Mouse (Mus musculus): ENCODE measurements around the gene Litaf.
A peak's percentile ranks its signal among the peaks of the same experiment; 100 is the strongest.

The Litaf gene

DNA sequence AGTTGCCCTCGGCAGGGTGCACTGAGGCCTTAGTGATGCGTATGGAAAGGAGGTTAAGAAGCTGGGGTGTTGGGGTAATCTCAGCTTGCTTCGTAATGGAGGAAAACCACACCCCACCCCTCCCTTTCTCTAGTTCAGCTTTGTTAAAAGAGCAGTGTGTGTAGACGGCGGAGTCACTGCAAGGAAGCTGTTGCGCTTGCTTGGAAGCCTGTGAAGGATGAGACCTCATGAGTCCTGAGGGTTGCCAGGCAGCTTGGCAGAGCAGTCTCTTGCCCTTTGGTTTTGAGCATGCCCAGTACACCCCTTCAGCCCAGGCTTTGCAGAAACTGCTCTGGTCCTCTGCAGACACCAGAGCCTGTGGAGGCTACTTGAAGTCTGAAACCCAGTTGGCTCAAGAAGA, 7.1 kb upstream of the Litaf start:
- H3K36me3 ChIP-seq (ENCODE audit: control insufficient read depth, insufficient read depth, low read length, poor library complexity, severe bottlenecking): peaks cover 27% of the 10 kb centered on the region
- DNase-seq (ENCODE audit: low read depth, low spot score): no peak
- H3K27me3 ChIP-seq (ENCODE audit: control insufficient read depth, insufficient read depth, low read length, poor library complexity, severe bottlenecking): no peaks in the 10 kb centered on the region

DNA sequence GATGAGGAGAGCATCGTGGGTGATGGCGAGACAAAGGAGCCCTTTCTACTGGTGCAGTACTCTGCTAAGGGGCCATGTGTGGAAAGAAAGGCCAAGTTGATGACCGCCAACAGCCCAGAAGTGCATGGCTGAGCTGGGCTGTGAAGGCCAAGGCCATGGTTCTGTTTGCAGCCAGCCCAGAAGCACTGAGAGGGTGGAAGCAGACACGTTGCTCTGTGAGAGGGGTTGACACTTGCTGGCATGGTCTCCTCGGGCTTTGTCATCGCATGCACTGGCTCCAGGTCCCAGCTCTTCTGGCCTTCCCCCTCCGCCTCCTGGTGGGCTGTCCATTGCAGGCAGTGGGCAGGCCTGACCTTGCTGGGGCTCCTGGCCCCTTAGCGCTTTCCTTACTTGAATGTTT, 6.5 kb upstream of the Litaf start:
- H3K27me3 ChIP-seq (ENCODE audit: control insufficient read depth, insufficient read depth, low read length, poor library complexity, severe bottlenecking): no peaks in the 10 kb centered on the region
- no peak for DNase-seq (ENCODE audit: low read depth, low spot score)
- H3K36me3 ChIP-seq (ENCODE audit: control insufficient read depth, insufficient read depth, low read length, poor library complexity, severe bottlenecking): peaks cover 27% of the 10 kb centered on the region

DNA sequence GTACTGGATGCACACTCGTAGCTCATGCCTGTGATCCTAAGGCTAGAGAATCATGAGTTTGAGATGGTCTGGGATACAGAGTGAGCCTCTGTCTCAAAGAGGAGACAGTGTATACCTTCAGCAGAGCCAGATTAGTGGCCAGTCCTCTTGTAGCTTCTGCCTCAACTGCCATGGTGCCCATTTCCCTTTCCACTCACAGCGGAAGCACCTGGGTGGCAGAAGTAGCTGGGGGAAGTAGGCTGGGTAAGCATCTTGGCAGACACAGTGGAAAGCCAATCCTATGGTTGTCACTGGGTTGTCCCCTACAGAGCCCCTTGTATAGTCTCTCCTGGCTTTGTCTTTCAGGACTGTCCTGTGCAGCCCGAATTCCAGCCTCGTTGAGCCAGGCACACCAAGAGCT, 5.9 kb upstream of the Litaf start:
- no peaks in the 10 kb centered on the region for H3K27me3 ChIP-seq (ENCODE audit: control insufficient read depth, insufficient read depth, low read length, poor library complexity, severe bottlenecking)
- peak; percentile 79 for DNase-seq (ENCODE audit: low read depth, low spot score)

DNA sequence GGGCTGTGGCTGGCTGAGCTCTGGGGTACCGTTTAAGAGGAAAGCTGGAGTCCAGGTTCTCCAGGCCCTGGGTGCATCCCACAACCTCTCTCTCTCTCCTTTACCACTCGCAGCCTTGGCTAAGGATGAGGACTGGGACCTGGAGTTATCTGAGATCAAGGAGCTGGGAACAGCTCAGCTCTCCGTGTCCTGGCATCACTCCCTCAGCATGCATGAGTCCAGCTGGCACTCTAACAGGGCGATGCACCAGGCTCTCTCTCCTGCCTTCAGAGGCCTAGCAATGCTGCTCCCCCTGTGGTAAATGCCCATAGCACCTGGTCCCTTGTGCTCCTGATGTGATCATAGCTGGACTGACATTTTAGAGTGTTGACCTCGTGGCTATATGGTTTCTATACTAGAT, 5.2 kb upstream of the Litaf start:
- no peaks in the 10 kb centered on the region for H3K27me3 ChIP-seq (ENCODE audit: control insufficient read depth, insufficient read depth, low read length, poor library complexity, severe bottlenecking)
- H3K36me3 ChIP-seq (ENCODE audit: control insufficient read depth, insufficient read depth, low read length, poor library complexity, severe bottlenecking): peaks cover 27% of the 10 kb centered on the region
- no peak for DNase-seq (ENCODE audit: low read depth, low spot score)

More for the DNA sequence above, 5.9 kb upstream of the Litaf start:
- peaks cover 27% of the 10 kb centered on the region for H3K36me3 ChIP-seq (ENCODE audit: control insufficient read depth, insufficient read depth, low read length, poor library complexity, severe bottlenecking)

DNA sequence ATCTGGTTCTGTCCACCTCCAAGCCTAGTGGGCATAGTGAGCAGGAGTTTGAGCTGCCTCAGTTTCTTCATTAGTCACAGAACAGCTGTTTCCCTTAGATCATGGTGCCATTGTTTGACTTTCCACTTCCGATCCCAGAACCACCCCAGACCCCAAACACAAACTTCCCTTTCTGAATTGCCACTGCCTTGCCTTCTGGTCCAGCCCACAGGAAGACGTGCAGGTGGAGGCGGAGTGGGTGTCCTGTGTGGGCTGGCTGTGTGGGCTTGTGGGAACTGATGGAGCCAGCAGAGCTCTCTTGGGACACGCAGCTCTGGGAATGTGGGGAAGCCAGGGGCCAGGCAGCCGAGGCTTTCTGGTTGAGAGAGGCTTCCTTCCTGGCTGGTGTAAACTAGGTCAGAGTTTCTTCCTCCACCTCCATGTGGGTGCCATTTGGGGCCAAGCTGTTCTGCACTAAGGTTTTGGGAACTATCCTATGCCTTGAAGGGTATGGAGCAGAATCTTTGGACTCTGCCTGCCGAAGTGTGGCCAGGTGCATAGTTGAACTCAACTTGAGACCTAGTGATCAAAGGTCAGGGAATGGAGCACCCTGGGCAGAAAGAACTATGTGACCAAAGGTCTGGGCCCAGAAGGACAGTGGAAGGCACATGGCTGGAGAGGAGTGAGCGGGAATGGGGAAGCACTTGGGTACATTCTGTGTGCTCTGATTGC, 3.9 kb upstream of the Litaf start:
- DNase-seq (ENCODE audit: low read depth, low spot score): peak; percentile 66
- H3K27me3 ChIP-seq (ENCODE audit: control insufficient read depth, insufficient read depth, low read length, poor library complexity, severe bottlenecking): no peaks in the 10 kb centered on the region
- H3K36me3 ChIP-seq (ENCODE audit: control insufficient read depth, insufficient read depth, low read length, poor library complexity, severe bottlenecking): peaks cover 18% of the 10 kb centered on the region

DNA sequence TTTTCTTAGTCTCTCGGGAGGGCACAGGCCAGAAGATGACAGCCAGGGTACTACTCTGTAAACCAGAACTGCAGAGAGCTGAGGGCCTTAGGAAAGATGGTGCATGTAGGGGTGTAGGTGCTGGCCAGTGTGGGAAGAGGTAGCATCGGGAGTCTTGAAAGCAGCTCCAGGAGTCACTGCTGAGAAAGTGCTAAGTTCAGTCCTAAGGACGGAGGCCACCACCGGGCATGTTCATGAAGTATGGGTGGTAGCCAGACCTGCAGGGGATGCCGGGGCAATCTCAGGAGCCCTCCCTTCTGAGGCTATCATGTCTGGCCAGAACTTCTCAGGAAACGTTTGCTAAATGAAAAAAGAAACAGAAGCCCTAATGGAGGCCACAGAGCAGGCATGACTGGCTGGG, 3.3 kb upstream of the Litaf start:
- no peak for DNase-seq (ENCODE audit: low read depth, low spot score)
- Histone ChIP-seq H3K27me3 (ENCODE audit: control insufficient read depth, insufficient read depth, low read length, poor library complexity, severe bottlenecking) (no peaks in the 10 kb centered on the region), H3K36me3 (ENCODE audit: control insufficient read depth, insufficient read depth, low read length, poor library complexity, severe bottlenecking) (peaks cover 13% of the 10 kb centered on the region)

DNA sequence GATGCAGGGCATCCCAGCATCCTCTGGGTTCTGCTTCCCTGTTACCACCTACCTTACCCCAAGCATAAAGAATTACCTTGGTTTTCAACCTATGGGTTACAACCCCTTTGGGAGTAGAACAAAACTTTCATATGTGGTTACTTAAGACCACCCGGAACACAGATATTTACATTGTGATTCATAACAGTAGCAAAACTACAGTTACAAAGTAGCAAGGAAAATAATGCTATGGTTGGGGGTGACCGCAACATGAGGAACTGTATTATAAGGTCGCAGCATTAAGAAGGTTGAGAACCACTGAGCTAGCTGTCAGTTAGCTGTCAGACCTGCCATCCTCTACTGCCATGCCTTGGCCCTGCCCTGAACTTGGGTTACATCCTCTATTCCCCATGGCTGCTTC, 2.7 kb upstream of the Litaf start:
- peak; percentile 57 for DNase-seq (ENCODE audit: low read depth, low spot score)
- H3K36me3 ChIP-seq (ENCODE audit: control insufficient read depth, insufficient read depth, low read length, poor library complexity, severe bottlenecking): peaks cover 11% of the 10 kb centered on the region
- H3K27me3 ChIP-seq (ENCODE audit: control insufficient read depth, insufficient read depth, low read length, poor library complexity, severe bottlenecking): no peaks in the 10 kb centered on the region

DNA sequence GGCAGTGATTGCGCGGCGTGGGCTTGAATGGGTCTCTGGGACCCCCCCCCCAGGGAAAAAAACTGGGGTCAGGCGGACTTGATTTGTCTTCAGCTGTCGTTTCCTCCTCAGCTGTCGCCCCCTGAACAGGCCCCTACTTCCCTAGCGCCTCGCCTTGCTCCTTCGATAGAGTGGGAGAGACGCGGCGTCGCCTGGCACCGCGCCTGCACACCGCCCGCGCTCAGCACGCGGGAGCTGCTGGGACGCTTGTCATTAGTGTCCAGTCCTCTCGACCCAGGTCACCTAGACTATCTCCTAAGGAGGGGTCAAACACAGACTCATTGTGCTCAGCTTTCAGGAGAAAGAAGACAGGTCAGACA, 855 bp upstream of the Litaf start:
- DNase-seq (ENCODE audit: low read depth, low spot score): no peak
- Histone ChIP-seq H3K27me3 (ENCODE audit: control insufficient read depth, insufficient read depth, low read length, poor library complexity, severe bottlenecking) (no peaks in the 10 kb centered on the region), H3K36me3 (ENCODE audit: control insufficient read depth, insufficient read depth, low read length, poor library complexity, severe bottlenecking) (peaks cover 2% of the 10 kb centered on the region; the same call in 1 of the 2 replicates)

DNA sequence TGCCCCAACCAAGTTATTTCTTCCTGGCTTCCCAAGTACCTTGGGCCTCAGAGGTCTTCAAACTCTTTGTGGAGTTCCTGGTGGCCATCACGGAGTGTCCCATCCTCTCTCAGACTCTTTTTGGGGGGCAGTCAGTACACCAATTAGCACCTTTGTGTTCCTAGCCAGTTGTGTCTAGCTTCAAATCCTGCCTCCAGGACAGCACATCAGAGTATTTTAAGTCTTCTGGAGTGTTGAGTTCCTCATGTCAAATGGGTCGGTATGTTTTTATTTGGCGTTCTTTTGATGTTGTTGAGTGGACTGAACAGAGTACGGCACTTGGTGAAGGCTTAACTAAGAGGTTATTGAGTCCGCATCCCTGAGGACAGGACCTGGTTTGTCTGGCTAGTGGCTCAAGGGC, 526 bp downstream of the Litaf start:
- DNase-seq (ENCODE audit: low read depth, low spot score): no peak
- no peaks in the 10 kb centered on the region for H3K27me3 ChIP-seq (ENCODE audit: control insufficient read depth, insufficient read depth, low read length, poor library complexity, severe bottlenecking)

DNA sequence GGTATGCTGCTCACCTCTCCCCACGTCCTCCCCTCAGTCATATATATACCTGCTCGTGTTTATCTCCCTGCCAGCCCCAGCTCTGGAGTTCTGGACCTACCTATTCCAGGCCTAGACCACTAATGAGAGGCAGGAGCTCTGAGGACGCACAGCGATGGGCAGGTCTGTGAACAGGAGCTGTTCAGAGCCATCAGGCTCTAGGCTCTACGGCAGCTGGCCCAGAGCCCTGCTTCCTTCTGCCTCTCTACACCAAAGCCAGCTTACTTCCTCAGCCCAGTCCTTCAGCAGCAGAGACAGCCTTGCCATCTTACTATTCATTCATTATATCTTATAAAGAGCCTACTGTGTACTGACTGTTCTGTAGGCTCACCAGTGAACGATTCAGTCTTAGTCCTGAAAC, 1.2 kb downstream of the Litaf start:
- H3K36me3 ChIP-seq (ENCODE audit: control insufficient read depth, insufficient read depth, low read length, poor library complexity, severe bottlenecking): no peaks in the 10 kb centered on the region; the same call in 1 of the 2 replicates
- no peaks in the 10 kb centered on the region for H3K27me3 ChIP-seq (ENCODE audit: control insufficient read depth, insufficient read depth, low read length, poor library complexity, severe bottlenecking)
- DNase-seq (ENCODE audit: low read depth, low spot score): peak; percentile 55

More for the DNA sequence above, 526 bp downstream of the Litaf start:
- H3K36me3 ChIP-seq (ENCODE audit: control insufficient read depth, insufficient read depth, low read length, poor library complexity, severe bottlenecking): no peaks in the 10 kb centered on the region; the same call in 1 of the 2 replicates

DNA sequence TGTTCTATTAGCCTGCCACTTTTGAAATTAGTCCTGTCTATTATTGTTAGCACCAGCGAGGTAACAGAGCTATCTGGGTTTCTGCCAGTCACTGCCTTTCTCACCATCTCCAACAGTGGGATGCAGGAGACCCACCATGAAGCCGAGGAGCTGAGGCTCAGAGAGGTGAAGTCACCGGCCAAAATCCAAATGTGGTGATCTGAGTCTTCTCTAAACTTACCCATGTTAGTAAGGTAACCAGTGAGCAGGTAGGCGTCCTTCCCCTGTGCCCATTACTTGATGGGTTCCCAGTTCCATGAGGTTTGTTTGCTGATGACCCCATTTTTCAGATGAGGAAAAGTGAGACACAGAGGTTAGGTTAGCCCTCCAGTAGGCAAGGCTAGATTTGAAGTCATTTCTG, 1.6 kb downstream of the Litaf start:
- no peaks in the 10 kb centered on the region for H3K27me3 ChIP-seq (ENCODE audit: control insufficient read depth, insufficient read depth, low read length, poor library complexity, severe bottlenecking)
- no peak for DNase-seq (ENCODE audit: low read depth, low spot score)
- H3K36me3 ChIP-seq (ENCODE audit: control insufficient read depth, insufficient read depth, low read length, poor library complexity, severe bottlenecking): no peaks in the 10 kb centered on the region; the same call in 1 of the 2 replicates

DNA sequence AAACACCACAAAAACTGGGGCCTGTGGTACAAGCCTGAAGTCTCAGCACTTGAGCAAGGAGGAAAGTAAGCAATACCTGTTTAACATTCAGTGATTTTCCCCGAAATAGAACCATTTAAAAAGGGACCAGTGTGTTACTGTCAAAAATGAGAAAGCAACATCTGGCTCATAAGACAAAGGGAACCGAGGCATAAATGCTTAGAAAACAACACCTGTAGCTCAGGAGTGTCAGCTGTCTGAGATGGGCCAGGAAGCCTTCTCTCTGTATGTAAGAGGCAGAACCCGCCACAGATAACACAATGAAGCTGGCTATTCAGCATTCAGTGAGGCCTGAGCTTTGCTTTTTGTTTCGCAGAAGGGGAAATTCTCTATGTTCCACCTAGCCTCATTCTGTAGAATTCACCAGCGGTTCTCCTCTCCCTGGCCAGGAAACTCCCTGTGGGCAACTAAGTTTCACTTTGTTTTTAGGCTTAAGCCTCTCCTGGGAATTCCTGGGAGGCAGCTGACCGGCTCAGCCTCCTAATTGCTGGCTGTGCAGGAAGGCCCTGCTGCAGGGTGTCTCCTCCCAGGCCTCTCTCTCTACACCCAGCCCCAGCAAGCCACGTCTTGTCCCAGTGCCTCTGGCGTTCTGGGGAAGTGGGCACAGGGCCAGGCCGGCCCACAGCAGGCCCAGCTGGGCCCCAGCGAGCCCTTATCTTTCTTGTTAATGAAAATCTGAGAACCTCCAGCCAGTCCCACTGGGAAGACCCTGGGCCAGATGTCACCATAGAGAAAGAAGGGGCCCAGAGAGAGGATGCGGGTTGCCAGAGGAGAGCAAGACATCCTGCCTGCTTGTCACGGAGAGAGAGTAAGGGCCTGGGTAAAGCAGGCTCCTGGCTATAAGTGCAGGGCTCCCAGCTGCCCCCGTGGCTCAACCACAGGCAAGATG, 2.9 kb downstream of the Litaf start:
- Histone ChIP-seq H3K27me3 (ENCODE audit: control insufficient read depth, insufficient read depth, low read length, poor library complexity, severe bottlenecking) (no peaks in the 10 kb centered on the region), H3K36me3 (ENCODE audit: control insufficient read depth, insufficient read depth, low read length, poor library complexity, severe bottlenecking) (no peaks in the 10 kb centered on the region; the same call in 1 of the 2 replicates)
- DNase-seq (ENCODE audit: low read depth, low spot score): peak; percentile 61

DNA sequence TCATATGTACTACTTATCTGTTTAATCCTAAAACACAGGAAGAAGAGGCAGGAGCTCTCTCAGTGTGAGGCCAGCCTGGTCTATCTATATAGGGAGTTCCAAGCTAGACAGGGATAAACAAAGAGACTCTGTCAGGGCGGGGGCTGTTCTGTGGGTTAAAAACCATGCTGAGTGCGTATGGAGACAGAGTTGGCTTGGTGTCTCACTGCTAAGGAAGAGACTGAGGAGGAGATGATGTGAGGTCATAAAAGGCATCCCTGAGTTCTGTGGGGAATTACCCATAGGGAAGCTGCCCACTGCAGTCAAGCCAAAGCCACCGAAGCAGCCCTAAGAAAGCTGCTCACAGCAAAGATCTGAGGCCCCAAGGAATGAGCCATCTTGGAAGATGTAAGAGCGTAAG, 5.3 kb downstream of the Litaf start, which contains the start of gene Snn:
Gene Snn, plus strand, starts transcription at position 301 of the 400 bp plus-strand sequence.
- H3K27me3 ChIP-seq (ENCODE audit: control insufficient read depth, insufficient read depth, low read length, poor library complexity, severe bottlenecking): no peaks in the 10 kb centered on the region
- peaks cover 3% of the 10 kb centered on the region for H3K36me3 ChIP-seq (ENCODE audit: control insufficient read depth, insufficient read depth, low read length, poor library complexity, severe bottlenecking)
- DNase-seq (ENCODE audit: low read depth, low spot score): no peak

DNA sequence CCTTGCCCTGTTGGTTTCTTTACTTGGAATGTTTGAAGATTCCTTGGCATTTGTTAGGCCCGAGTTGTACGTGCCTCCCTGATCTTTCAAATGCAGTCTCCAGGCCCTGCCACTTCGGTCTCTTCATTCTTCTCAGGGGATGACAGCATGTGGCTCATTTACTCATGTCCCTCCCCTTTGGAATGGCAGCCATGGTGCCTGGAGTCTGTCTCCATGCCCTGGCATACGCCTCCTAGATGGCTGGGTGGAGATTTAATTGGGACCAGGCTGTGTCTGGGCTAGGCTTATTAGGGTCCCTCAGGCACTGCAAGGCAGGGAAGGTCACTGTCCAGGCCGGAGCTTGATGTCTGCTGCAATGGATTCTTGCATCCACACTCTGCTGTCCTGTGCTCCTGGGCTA, 10.0 kb downstream of the Litaf start:
- Histone ChIP-seq H3K36me3 (ENCODE audit: control insufficient read depth, insufficient read depth, low read length, poor library complexity, severe bottlenecking) (peaks cover 6% of the 10 kb centered on the region), H3K27me3 (ENCODE audit: control insufficient read depth, insufficient read depth, low read length, poor library complexity, severe bottlenecking) (no peaks in the 10 kb centered on the region)
- no peak for DNase-seq (ENCODE audit: low read depth, low spot score)

DNA sequence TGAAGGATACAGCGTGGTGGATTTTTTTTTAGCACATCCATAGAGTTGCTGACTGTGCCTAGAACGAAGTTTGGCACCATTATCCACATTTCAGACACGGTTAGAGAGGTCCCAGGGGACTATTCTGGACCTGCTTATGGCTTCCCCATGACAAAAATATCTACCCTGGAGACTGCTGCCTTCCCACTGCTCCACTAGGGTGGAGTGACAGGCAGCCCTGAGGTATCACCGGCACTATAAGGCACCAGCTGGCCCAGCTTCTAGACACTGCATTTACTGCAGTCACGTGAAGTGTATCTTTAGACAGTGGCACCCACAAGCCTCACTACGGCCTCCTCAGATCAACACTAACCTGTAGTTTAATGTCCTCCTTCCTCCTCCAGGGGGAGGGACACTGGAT, 11.1 kb downstream of the Litaf start:
- no peak for DNase-seq (ENCODE audit: low read depth, low spot score)
- Histone ChIP-seq H3K27me3 (ENCODE audit: control insufficient read depth, insufficient read depth, low read length, poor library complexity, severe bottlenecking) (no peaks in the 10 kb centered on the region), H3K36me3 (ENCODE audit: control insufficient read depth, insufficient read depth, low read length, poor library complexity, severe bottlenecking) (peaks cover 6% of the 10 kb centered on the region)
